8 mouse cellular contexts compared by ENCODE assay signal in the genomic region with DNA sequence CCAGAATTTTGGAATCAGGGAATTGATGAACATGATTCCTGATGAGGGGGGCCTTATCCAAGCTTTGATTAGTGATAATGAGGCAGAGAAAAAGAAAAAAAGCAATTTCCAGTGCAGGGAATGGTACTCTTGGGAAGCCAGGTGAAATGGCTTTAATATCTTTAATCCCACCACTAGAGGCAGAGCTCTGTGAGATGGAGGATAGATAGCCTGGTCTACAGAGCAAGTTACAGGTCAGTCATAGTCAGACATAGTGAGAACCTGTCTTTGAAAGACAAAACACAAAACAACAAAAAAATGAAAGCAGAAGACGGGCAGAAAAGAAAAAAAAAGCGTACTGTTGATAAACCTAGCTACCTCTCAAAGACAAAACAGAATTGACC. TPM values are rescaled to one million over a fixed set of nuclear protein-coding genes. Genes with fewer than 3 reads are reported as not detected.
A peak's percentile ranks its signal among the peaks of the same experiment; 100 is the strongest.
DNase-seq lines count a peak whose midpoint lies in the region; ATAC-seq lines count a peak whose summit lies in the region.

No protein-coding gene starts in this region.

- no peaks in the 10 kb centered on the region for H3K36me3 ChIP-seq in kidney, embryonic 15.5 days
- H3K36me3 ChIP-seq in forebrain, embryonic 14.5 days (ENCODE audit: control insufficient read depth, insufficient read depth, low read length) = no peaks in the 10 kb centered on the region
- no peaks in the 10 kb centered on the region for H3K36me3 ChIP-seq in midbrain, embryonic 13.5 days

- no peak for DNase-seq in kidney, adult 18-20 months
- peak; percentile 33 for DNase-seq in MN1 (ENCODE audit: low spot score)
- DNase-seq in forebrain, embryonic 14.5 days (ENCODE audit: low spot score) = peak; percentile 37
- DNase-seq in layer of hippocampus, adult 9-11 months = no peak
- no peak for DNase-seq in heart, adult 11 months

- no peak overlapping the region for H3K9ac ChIP-seq in kidney, embryonic 15.5 days
- H3K9ac ChIP-seq in forebrain, embryonic 14.5 days (ENCODE audit: low read length) = no peak overlapping the region
- no peak overlapping the region for H3K9ac ChIP-seq in midbrain, embryonic 13.5 days (replicated peaks)

- H3K9me3 ChIP-seq in kidney, embryonic 15.5 days (replicated peaks) = no peaks in the 10 kb centered on the region
- H3K9me3 ChIP-seq in forebrain, embryonic 14.5 days (replicated peaks; ENCODE audit: control insufficient read depth, low read length) = no peaks in the 10 kb centered on the region
- H3K9me3 ChIP-seq in midbrain, embryonic 13.5 days = no peaks in the 10 kb centered on the region

- H3K4me1 ChIP-seq in kidney, embryonic 15.5 days = peaks cover 5% of the 10 kb centered on the region
- no peaks in the 10 kb centered on the region for H3K4me1 ChIP-seq in forebrain, embryonic 14.5 days (ENCODE audit: control insufficient read depth, insufficient read depth, low read length)
- no peaks in the 10 kb centered on the region for H3K4me1 ChIP-seq in midbrain, embryonic 13.5 days (replicated peaks)

- peak overlapping the region; percentile 30; the same call in 1 of the 2 replicates for H3K4me2 ChIP-seq in kidney, embryonic 15.5 days
- H3K4me2 ChIP-seq in forebrain, embryonic 14.5 days (ENCODE audit: low read length) = no peak overlapping the region; the same call in 1 of the 2 replicates
- H3K4me2 ChIP-seq in midbrain, embryonic 13.5 days (replicated peaks) = peak overlapping the region; percentile 36

- H3K27me3 ChIP-seq in kidney, embryonic 15.5 days = no peaks in the 10 kb centered on the region
- H3K27me3 ChIP-seq in forebrain, embryonic 14.5 days (replicated peaks; ENCODE audit: control insufficient read depth, insufficient read depth, low read length) = no peaks in the 10 kb centered on the region
- no peaks in the 10 kb centered on the region for H3K27me3 ChIP-seq in midbrain, embryonic 13.5 days

- H3K27ac ChIP-seq in kidney, embryonic 15.5 days = no peak overlapping the region
- H3K27ac ChIP-seq in forebrain, embryonic 14.5 days (ENCODE audit: low read depth, low read length) = no peak overlapping the region
- H3K27ac ChIP-seq in midbrain, embryonic 13.5 days = no peak overlapping the region

- 0 out of 2 replicates have a peak, but pooled peaks have one; percentile 67 for ATAC-seq in kidney, embryonic 15.5 days (replicated peaks; ENCODE audit: low FRiP score)
- ATAC-seq in forebrain, embryonic 14.5 days = peak; percentile 78
- peak; percentile 74 for ATAC-seq in midbrain, embryonic 13.5 days
- ATAC-seq in inflammation-experienced regulatory T-cells, adult 6 months = no peak

- H3K4me3 ChIP-seq in kidney, embryonic 15.5 days (replicated peaks) = no peak overlapping the region
- H3K4me3 ChIP-seq in forebrain, embryonic 14.5 days (ENCODE audit: low read depth, low read length) = no peak overlapping the region
- H3K4me3 ChIP-seq in midbrain, embryonic 13.5 days (replicated peaks) = no peak overlapping the region

- 84% methylated on average over 2 of the region's 2 CpGs for WGBS in kidney, embryonic 15.5 days
- 65% methylated on average over 2 of the region's 2 CpGs for whole genome bisulfite sequencing in forebrain, embryonic 14.5 days
- 80% methylated on average over 2 of the region's 2 CpGs for WGBS in midbrain, embryonic 13.5 days

RNA-seq across cellular contexts. Expression of a gene that starts 17.8 kb away (rescaled TPM):
- polyA plus RNA-seq in kidney, embryonic 15.5 days (2015; fragmentation: Nextera tagmentation; extraction: Ambion mirVana) = 68.5 and 75.9 TPM in 2 replicates
- 41.2 and 43.5 TPM in 2 replicates for polyA plus RNA-seq in forebrain, embryonic 14.5 days (2014; fragmentation: Nextera tagmentation; extraction: Ambion mirVana)
- 36.6 and 42.4 TPM in 2 replicates for polyA plus RNA-seq in midbrain, embryonic 13.5 days (2015; fragmentation: Nextera tagmentation; extraction: Ambion mirVana)
- 10 to 100 TPM; 75.2 to 96.7 (median 91.0) TPM for polyA plus RNA-seq in inflammation-experienced regulatory T-cells, adult 6 months (2017; shearing (Covaris generic))

RNA-seq across cellular contexts. Expression of a gene that starts 57.6 kb away (rescaled TPM):
- 134 and 152 TPM in 2 replicates for polyA plus RNA-seq in kidney, embryonic 15.5 days (2015; fragmentation: Nextera tagmentation; extraction: Ambion mirVana)
- polyA plus RNA-seq in forebrain, embryonic 14.5 days (2014; fragmentation: Nextera tagmentation; extraction: Ambion mirVana) = 171 and 174 TPM in 2 replicates
- polyA plus RNA-seq in midbrain, embryonic 13.5 days (2015; fragmentation: Nextera tagmentation; extraction: Ambion mirVana) = 147 and 150 TPM in 2 replicates
- 100 to 1,000 TPM in 1 of 3 experiments, 10 to 100 TPM in 2; 67.1 to 106 (median 76.4) TPM for polyA plus RNA-seq in inflammation-experienced regulatory T-cells, adult 6 months (2017; shearing (Covaris generic))

Comparison
In these comparisons a context has a peak if more than half of its experiments do, and no peak if none do; other contexts are left out.
1. DNase-seq: peak in MN1 (single experiment) and forebrain, embryonic 14.5 days (single experiment); none in kidney, adult 18-20 months (single experiment), layer of hippocampus, adult 9-11 months (single experiment) and heart, adult 11 months (single experiment).